Mouse (Mus musculus) spleen, adult 12 weeks (tissue): ENCODE measurements around the gene Cdk14.
"Not testable (repeated sequence)": the region's sequence is repeated elsewhere in the genome, so short reads cannot be mapped to it uniquely, and the experiment has no call there.

Experiments used
- DNase-seq: peaks from one replicate; pipeline ENCODE4 v3.0.0; 2022; ENCODE audit warnings: low spot score

Cdk14 gene

GRCm38 (mm10) chr5:5261725-5262296, 158.3 kb downstream of the Cdk14 start:
- no peak for DNase-seq

GRCm38 (mm10) chr5:5260966-5261724, 159.0 kb downstream of the Cdk14 start:
- no peak for DNase-seq

GRCm38 (mm10) chr5:5260309-5260708, 159.8 kb downstream of the Cdk14 start:
- DNase-seq, result no peak

GRCm38 (mm10) chr5:5254391-5254790, 165.7 kb downstream of the Cdk14 start:
- no peak for DNase-seq

- no peak for DNase-seq
These were observed 166.9 kb downstream of the Cdk14 start for GRCm38 (mm10) chr5:5253177-5253576.

- no peak for DNase-seq
These were observed 172.4 kb downstream of the Cdk14 start for GRCm38 (mm10) chr5:5247671-5248070.

GRCm38 (mm10) chr5:5246534-5247175, 173.5 kb downstream of the Cdk14 start:
- no peak for DNase-seq

- no peak for DNase-seq
These were observed 174.9 kb downstream of the Cdk14 start for GRCm38 (mm10) chr5:5245182-5245581.

- DNase-seq, result no peak
These were observed 176.5 kb downstream of the Cdk14 start for GRCm38 (mm10) chr5:5243648-5244047.

- DNase-seq, result no peak
These were observed 177.4 kb downstream of the Cdk14 start for GRCm38 (mm10) chr5:5242704-5243103.

GRCm38 (mm10) chr5:5241088-5241487, 179.0 kb downstream of the Cdk14 start:
- no peak for DNase-seq

GRCm38 (mm10) chr5:5240121-5240520, 180.0 kb downstream of the Cdk14 start:
- DNase-seq, result no peak

- DNase-seq, result not testable (repeated sequence)
These were observed 185.2 kb downstream of the Cdk14 start for GRCm38 (mm10) chr5:5234935-5235334.

GRCm38 (mm10) chr5:5226966-5227365, 193.1 kb downstream of the Cdk14 start:
- no peak for DNase-seq

GRCm38 (mm10) chr5:5211780-5212135, 208.4 kb downstream of the Cdk14 start:
- DNase-seq, result no peak

GRCm38 (mm10) chr5:5211034-5211779, 208.9 kb downstream of the Cdk14 start:
- DNase-seq, result no peak

GRCm38 (mm10) chr5:5208016-5208415, 212.1 kb downstream of the Cdk14 start:
- no peak for DNase-seq

- no peak for DNase-seq
These were observed 214.1 kb downstream of the Cdk14 start for GRCm38 (mm10) chr5:5206012-5206411.

GRCm38 (mm10) chr5:5194562-5195221, 225.4 kb downstream of the Cdk14 start:
- no peak for DNase-seq

GRCm38 (mm10) chr5:5189590-5189989, 230.5 kb downstream of the Cdk14 start:
- DNase-seq, result no peak

- no peak for DNase-seq
These were observed 233.9 kb downstream of the Cdk14 start for GRCm38 (mm10) chr5:5185987-5186742.
